Mouse (Mus musculus): ENCODE data around the gene Sdc1. TPM values are rescaled to one million over a fixed set of nuclear protein-coding genes. Genes with fewer than 3 reads are reported as not detected.
A peak's percentile ranks its signal among the peaks of the same experiment; 100 is the strongest.

Sdc1 gene
- total RNA-seq (2015) (0.55 and 0.83 TPM in 2 replicates), total RNA-seq (2017) (0.77 and 1.2 TPM in 2 replicates)

GRCm38 (mm10) chr12:8770946-8771843 lies at the start of gene Sdc1:
Sdc1 (plus strand) TSS chr12:8771323.
- peak; percentile 33; the same call in 1 of the 2 replicates for ATAC-seq (ENCODE audit: poor library complexity, severe bottlenecking)

DNA sequence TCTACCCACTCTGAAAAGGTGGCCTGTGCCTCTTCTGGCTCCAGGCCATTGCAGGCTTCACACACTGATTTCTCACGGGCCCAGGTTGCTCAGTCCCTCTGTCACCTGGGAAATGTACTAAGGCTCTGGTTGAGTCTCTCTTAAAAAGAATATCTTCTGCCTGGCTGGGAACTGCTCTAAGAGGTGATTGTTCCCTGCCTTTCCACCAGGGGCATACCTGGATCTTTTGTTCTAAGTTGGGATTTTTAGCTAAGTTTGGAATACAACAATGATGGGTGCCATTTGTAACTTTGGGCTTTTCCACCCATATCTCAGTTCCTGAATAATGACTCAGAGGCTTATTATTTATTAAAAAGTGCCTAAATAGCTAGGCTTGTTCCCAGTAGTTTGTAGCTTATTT lies 44.2 kb upstream of the Sdc1 start:
- no peak for ATAC-seq (ENCODE audit: poor library complexity, severe bottlenecking)

GRCm38 (mm10) chr12:8728739-8729138 lies 42.4 kb upstream of the Sdc1 start:
- no peak for ATAC-seq (ENCODE audit: poor library complexity, severe bottlenecking)

- ATAC-seq (ENCODE audit: poor library complexity, severe bottlenecking): no peak
These were observed 17.5 kb upstream of the Sdc1 start for GRCm38 (mm10) chr12:8753654-8754053.

DNA sequence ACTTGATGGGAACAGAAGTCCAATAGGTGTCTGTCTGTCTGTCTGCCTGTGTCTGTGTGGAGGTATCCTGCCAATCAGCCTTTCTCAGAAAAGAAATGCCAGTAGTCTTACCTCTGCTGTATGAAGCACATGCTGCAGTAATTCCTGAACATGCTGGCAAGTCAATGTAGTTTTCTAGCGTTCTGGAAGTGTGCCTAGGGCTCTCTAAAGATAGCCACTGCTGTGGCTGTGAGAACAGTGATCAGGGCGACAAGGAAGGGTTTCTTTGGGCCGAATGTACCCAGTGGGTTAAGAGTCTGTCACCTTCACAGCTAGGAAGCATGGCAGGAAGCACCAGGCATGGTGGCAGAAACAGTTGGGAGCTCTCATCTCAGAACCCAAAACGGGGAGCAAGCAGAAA lies 17.0 kb upstream of the Sdc1 start:
- no peak for ATAC-seq (ENCODE audit: poor library complexity, severe bottlenecking)

- no peak for ATAC-seq (ENCODE audit: poor library complexity, severe bottlenecking)
These were observed 13.1 kb upstream of the Sdc1 start for GRCm38 (mm10) chr12:8758029-8758428.

GRCm38 (mm10) chr12:8759115-8759514 lies 12.0 kb upstream of the Sdc1 start:
- no peak for ATAC-seq (ENCODE audit: poor library complexity, severe bottlenecking)

DNA sequence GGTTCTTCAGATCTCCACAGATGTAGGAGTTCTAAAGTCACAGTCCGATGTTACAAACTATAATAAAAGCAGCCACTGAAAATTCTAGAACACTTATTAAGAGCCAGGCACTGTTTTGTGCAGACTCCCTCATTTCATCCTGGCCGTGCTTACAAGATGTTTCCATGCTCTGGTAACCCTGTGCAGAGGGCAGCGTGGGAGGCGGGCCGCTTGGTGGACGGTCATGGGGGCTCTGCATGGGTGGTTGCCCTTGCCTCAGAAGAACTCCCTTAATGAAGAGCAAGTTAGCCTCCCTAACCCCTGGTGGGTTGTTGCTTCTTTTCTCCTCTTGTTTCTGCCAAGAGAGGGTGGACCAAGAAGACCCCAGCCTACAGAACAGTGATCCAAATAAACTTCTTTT lies 11.3 kb upstream of the Sdc1 start:
- ATAC-seq (ENCODE audit: poor library complexity, severe bottlenecking): no peak

DNA sequence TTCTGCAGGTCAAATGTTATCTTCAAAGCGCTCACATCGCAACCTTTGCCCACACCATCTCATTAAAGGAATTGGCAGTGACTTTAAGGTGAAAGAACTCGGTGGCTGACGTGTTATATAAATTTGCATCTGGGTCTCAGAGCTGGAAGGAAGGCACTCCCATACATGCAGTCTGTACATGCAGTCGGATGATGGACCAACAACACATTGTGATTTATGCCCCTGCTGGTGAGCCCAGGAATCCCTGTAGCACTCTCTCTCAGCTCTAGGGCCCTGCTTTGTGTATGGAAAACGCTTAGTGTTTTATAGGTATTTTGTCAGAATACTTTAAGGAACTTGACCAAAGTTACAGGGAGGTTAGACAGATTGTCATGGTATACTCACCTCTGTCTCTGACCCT lies 10.6 kb upstream of the Sdc1 start:
- ATAC-seq (ENCODE audit: poor library complexity, severe bottlenecking): no peak

GRCm38 (mm10) chr12:8761058-8761457 lies 10.1 kb upstream of the Sdc1 start:
- no peak for ATAC-seq (ENCODE audit: poor library complexity, severe bottlenecking)

DNA sequence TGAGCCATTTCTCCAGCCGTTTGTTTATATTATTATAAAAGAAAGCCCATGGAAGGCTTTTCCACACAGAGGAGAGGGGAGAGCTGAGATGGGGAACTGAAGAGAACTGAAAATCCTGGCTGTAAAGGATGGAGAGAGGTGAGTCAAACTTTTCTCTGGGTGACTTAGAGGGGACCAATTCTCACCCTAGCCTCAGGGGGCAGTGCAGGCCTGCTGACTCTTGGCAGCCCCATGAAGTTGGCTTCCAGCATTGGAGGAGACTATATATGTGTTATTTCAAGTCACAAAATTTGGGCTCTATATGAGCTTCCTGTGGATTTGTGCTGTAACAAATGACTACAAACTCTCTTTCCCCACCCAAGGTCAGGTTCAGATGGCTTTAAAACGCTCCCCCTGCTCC lies 8.5 kb upstream of the Sdc1 start:
- no peak for ATAC-seq (ENCODE audit: poor library complexity, severe bottlenecking)

DNA sequence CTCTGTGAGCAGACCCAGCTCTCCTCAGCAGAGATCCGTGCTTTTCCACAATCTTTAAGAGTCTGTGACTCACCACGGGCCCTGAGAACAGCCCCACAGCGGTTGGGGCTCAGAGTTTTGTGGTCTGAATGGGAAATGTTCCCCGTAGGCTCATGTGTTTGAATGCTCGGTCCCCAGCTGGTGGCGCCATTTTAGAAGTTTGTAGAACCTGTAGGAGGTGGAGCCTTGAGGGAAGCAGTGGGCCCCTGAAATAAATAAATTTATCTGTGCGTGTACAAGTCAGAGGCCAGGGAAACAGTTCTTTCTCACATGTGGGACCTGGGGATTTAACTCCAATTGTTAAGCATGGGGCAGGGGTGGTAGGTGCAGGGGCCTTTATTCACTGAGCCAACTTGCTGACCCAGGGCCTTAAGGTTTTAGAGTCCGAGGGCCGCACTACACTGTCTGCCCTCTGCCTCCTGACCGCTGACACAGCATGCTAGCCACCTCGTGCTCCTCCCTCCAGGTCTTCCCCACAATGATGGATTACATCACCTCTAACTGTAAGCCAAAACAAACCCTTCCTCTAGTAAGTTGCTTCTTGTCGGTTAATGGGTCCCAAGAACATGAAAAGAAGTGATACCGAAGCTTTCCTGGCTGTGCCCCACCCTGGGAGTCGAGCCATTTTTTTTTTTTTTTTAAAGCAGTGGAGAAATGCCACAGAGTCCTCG lies 6.7 kb upstream of the Sdc1 start:
- ATAC-seq (ENCODE audit: poor library complexity, severe bottlenecking): no peak

- ATAC-seq (ENCODE audit: poor library complexity, severe bottlenecking): peak; percentile 30; the same call in 1 of the 2 replicates
These were observed 789 bp downstream of the Sdc1 start for GRCm38 (mm10) chr12:8771844-8772380.

GRCm38 (mm10) chr12:8772451-8773143 lies 1.5 kb downstream of the Sdc1 start:
- peak; percentile 22; the same call in 1 of the 2 replicates for ATAC-seq (ENCODE audit: poor library complexity, severe bottlenecking)

DNA sequence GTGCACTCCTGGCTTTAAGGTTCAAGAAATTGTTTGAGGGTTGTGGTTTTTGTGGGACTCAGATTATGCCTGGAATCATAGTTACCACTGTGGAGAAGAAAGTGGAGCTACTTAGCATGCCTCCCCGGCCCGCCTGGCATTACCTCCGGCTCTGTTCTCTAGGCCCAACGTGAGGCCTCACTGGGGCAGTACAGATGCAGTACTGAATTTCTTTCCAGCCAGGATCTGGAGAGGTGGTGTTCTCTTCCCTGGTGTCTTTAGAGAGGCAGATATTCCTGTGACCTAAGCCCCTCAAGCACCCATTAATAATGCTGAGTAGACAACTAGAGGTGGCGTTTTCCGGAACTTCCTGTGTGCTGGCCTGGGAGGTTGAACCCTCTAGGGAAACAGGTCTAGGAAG lies 2.2 kb downstream of the Sdc1 start:
- no peak for ATAC-seq (ENCODE audit: poor library complexity, severe bottlenecking)

- ATAC-seq (ENCODE audit: poor library complexity, severe bottlenecking): no peak
These were observed 3.1 kb downstream of the Sdc1 start for GRCm38 (mm10) chr12:8774183-8774582.

- ATAC-seq (ENCODE audit: poor library complexity, severe bottlenecking): no peak
These were observed 5.1 kb downstream of the Sdc1 start for GRCm38 (mm10) chr12:8776206-8776605.

- no peak for ATAC-seq (ENCODE audit: poor library complexity, severe bottlenecking)
These were observed 5.6 kb downstream of the Sdc1 start for GRCm38 (mm10) chr12:8776741-8777140.

GRCm38 (mm10) chr12:8778106-8778505 lies 7.0 kb downstream of the Sdc1 start:
- no peak for ATAC-seq (ENCODE audit: poor library complexity, severe bottlenecking)

DNA sequence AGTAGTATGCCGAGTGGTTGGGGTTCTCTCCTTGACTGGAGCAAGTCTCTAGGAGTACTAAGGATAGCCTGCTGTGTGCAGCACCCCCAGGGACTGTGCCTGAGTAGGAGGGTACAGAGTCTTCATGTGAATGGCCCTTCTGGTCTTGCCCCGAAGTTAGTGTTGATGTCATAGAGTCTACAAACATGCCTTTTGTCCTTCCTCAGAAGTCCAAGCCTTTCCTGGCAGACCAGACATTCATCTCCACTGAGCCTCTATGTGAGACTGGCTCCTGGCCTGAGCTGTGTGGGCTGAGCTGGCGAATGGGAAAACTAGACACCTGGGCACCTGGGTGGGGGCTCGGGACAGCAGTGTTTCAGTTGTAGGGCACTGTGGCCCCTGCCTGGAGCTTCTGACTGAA lies 8.7 kb downstream of the Sdc1 start:
- no peak for ATAC-seq (ENCODE audit: poor library complexity, severe bottlenecking)

- no peak for ATAC-seq (ENCODE audit: poor library complexity, severe bottlenecking)
These were observed 10.0 kb downstream of the Sdc1 start for GRCm38 (mm10) chr12:8781121-8781520.
